Mouse (Mus musculus) liver, adult 10 weeks (tissue): ENCODE measurements around the gene Aloxe3. TPM values are rescaled to one million over a fixed set of nuclear protein-coding genes. Genes with fewer than 3 reads are reported as not detected.

Source experiments
- polyA plus RNA-seq: library from polyadenylated mRNA; stranded (reverse); fragments of 350-450 nt; fragmentation: Illumina TruSeq; extraction: RNeasy Lipid Tissue Mini Kit (QIAGEN cat#74804); gene quantifications from one replicate; pipeline ENCODE4 v1.2.3, GENCODE M21; 2014; ENCODE audit warnings: low read depth, low replicate concordance

Gene Aloxe3
- not detected for polyA plus RNA-seq

DNA sequence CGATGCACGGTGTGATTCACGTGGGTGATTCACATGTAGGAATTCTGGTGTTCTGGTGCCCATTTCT, at the start of gene Aloxe3:
Aloxe3 (plus strand) TSS at position 45 of the 67 bp plus-strand sequence.

DNA sequence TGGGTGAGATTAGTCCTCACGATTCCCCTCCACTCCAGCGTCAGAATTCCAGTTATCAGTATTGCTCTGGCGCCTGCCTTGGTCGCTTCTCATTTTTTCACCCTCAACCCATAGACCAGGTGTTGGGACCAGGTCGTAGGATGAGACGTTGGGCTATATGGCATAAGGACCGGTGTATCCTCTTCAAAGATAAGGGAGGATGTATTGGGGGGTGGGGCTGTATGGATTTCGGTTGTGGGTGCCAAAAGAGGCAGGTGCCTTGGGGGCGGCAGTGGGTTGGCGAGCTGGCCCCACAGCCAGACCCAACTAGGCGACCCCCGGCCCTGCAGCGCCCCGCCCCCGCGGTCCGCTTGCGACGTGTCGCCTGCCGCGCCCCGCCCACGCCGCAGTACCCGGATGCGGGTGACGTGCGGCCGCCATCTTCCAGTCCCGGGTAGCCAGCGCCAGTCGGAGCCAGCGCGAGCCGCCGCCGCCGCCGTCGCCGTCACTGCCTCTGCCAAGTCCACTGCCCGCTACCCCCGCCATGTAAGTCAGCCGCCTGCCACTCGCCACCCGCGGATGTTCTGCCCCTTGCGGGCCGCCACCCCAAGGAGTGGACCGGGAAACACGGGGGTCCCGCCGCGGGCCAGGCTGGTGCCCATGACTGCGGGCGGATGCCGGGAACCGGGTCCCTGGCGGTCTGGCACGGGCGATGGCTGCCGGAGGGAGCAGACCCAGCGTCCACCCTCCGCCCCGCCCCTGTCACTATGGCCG, 37.4 kb upstream of the Aloxe3 start, which contains the start of gene Vamp2:
Vamp2 (plus strand) TSS at position 388 of the 753 bp plus-strand sequence.

DNA sequence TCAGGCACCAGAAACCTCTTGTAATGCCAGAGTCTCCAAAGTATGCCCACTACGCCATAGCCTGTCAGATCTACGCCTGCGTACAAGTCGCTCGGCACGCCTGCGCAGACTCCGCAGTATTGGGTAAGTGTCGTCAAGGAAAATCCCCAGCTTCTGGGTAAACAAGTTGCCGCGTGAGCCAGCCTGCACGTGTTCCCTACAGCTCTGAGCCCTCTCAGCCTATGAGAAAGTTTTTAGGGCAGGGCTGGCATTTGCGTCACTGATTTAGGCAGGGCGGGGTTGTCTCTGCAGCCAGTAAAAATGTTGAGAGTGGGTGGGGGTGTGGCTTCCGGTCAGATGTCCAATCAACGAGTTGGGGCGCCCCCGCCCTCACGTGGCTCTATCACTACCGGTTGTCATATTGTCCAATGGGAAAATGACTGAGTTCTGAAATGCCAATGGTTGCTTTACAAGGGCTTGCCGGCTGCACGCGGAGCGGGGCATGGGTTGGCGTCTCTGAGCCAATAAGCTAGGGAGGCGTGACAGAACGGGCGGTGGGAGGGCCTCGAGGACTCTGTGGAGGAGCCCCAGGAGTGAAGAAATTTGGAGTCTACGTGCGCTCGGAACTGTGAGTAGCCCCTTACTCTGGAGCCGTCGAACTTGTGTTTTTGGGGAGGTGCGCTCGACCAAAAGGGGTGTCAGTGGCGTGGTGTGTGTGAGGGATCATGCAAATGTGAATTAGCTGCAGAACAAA, 30.8 kb upstream of the Aloxe3 start, which contains the start of gene Per1:
Per1 (plus strand) TSS at position 521 of the 733 bp plus-strand sequence.

DNA sequence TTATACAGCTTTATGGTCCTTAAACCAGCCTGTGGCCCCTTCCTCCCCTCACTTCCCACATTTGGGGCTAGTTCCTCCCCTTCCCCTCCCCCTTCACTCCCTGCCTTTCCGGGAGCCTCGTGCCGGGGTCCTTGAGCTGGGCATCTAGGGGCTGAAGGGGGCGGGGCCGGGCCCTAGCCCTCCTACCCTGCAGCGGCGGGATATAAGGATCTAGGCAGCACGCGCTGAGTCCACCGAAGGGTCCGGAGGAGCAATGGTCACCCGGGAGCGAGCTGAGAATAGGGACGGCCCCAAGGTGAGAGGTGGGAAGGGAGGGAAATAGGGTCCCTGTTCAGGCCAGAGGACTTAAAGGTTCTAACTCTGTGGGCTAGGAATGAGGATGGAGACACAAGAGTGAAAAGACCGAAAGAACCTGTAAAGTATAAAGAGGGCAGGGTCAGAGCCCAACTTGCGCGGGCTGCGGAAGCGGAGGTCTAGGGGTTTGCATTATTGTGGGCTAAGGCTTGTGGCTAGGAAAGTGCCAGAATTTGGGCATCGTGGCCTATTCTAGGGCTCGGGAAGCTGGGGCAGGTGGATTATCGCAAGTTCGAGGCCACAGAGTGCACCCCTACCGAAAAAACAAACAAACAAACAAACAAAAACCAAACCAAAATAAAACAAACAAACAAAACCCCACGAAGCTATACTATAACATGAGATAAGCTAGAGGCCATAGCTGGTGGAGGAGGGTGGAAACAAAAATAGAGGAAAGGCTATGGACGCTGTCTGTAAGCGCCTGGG, 5.3 kb upstream of the Aloxe3 start, which contains the start of gene Hes7:
Hes7 (plus strand) TSS at position 184 of the 780 bp plus-strand sequence.

DNA sequence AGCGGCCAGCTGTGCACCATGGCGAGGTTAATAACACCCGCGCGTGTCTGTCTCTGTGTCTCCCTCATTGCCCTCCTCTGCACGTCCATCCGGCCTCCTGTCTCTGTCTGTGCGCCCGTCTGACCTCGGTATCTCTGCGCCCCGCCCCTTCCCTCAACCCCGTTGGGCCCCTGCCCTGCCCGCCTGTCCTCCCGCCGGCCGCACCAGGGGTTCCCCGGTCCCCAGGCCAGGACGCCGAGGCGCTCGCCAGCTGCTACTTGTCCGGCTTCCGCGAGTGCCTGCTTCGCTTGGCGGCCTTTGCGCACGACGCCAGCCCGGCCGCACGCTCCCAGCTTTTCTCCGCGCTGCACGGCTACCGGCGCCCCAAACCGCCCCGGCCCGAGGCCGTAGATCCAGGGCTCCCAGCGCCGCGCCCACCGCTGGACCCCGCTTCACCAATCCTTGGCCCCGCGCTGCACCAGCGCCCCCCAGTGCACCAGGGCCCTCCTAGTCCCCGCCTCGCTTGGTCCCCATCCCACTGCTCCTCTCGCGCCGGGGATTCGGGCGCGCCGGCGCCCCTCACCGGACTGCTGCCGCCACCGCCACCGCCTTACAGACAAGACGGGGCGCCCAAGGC, 3.3 kb upstream of the Aloxe3 start, which contains the start of gene 9130213A22Rik:
9130213A22Rik (minus strand) TSS at position 254 of the 616 bp plus-strand sequence.

DNA sequence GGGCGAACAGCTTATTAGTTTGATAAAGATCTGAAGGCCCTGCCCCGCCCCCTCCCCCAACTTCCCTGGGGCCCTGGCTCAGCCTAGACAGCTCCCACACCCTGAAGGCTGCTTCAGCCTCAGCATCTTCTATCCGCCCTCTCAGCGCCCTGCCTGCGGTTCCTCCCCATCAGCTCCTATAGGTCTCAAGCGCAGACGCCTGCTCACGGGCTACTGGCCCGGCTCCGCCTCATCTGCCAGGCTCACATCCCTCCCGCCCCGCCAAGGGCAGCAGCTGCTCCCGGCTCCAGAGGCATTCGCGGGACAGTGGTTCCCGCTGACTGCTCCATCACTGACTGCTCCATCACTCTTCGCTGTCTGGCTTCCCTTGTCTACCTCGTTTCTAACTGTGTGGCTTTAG, 31.1 kb downstream of the Aloxe3 start, which contains the start of gene Alox12b:
Alox12b (plus strand) TSS at position 190 of the 400 bp plus-strand sequence.

DNA sequence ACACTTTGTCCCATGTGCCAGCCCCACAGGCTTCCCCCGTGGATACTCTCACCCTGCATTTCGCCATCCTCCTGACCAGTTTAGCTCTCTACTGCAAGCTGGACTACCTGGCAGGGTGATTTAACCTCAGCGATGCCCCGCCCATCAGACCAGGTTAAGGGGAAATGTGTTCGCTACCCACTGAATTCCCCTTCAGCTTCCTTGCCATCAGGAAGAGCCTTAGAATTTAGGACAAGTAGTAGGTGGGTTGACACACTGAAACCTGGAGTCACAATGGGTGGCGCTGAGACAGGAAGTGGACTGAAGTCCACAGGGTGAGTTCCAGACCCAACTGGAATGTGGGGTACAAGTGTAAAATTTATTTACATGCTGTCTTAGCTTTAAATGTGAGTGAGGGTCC, 72.0 kb downstream of the Aloxe3 start, which contains the start of gene Alox8:
Alox8 (minus strand) TSS at position 101 of the 400 bp plus-strand sequence.

Other genes starting within 250 kb of the Aloxe3 start
- not detected for gene Rnf222, start 237.3 kb upstream of the Aloxe3 start, polyA plus RNA-seq
- gene Rpl26, start 224.3 kb upstream of the Aloxe3 start, polyA plus RNA-seq: 134 TPM
- gene Odf4, start 198.8 kb upstream of the Aloxe3 start, polyA plus RNA-seq: not detected
- gene Arhgef15, start 168.4 kb upstream of the Aloxe3 start, polyA plus RNA-seq: 2.5 TPM
- gene Slc25a35, start 157.8 kb upstream of the Aloxe3 start, polyA plus RNA-seq: 1.6 TPM
- 1.5 TPM for gene Rangrf, start 150.7 kb upstream of the Aloxe3 start, polyA plus RNA-seq
- gene Pfas, start 117.4 kb upstream of the Aloxe3 start, polyA plus RNA-seq: 2.6 TPM
- gene Ctc1, start 110.0 kb upstream of the Aloxe3 start, polyA plus RNA-seq: 1.1 TPM
- gene Aurkb, start 80.2 kb upstream of the Aloxe3 start, polyA plus RNA-seq: not detected
- 1.4 TPM for gene Borcs6, start 66.2 kb upstream of the Aloxe3 start, polyA plus RNA-seq
- gene Tmem107, start 55.1 kb upstream of the Aloxe3 start, polyA plus RNA-seq: 0.61 TPM
- gene Vamp2, start 37.4 kb upstream of the Aloxe3 start, polyA plus RNA-seq: 23.6 TPM
- gene Per1, start 30.7 kb upstream of the Aloxe3 start, polyA plus RNA-seq: 0.16 TPM
- gene Hes7, start 5.5 kb upstream of the Aloxe3 start, polyA plus RNA-seq: not detected
- gene 9130213A22Rik, start 3.3 kb upstream of the Aloxe3 start, polyA plus RNA-seq: not detected
- gene Alox12b, start 31.1 kb downstream of the Aloxe3 start, polyA plus RNA-seq: not detected
- gene Alox8, start 71.9 kb downstream of the Aloxe3 start, polyA plus RNA-seq: not detected
- gene Gucy2e, start 111.1 kb downstream of the Aloxe3 start, polyA plus RNA-seq: not detected
- 4.0 TPM for gene Cntrob, start 197.9 kb downstream of the Aloxe3 start, polyA plus RNA-seq
- 52.4 TPM for gene Trappc1, start 198.1 kb downstream of the Aloxe3 start, polyA plus RNA-seq
- gene Kcnab3, start 200.4 kb downstream of the Aloxe3 start, polyA plus RNA-seq: not detected
- gene Rnf227, start 214.6 kb downstream of the Aloxe3 start, polyA plus RNA-seq: 0.79 TPM
- gene Chd3, start 243.5 kb downstream of the Aloxe3 start, polyA plus RNA-seq: 19.3 TPM